Mouse (Mus musculus): Measurements from ENCODE around the gene Rab33b. TPM values are rescaled to one million over a fixed set of nuclear protein-coding genes. Genes with fewer than 3 reads are reported as not detected.
"Not testable (repeated sequence)": the region's sequence is repeated elsewhere in the genome, so short reads cannot be mapped to it uniquely, and the experiment has no call there.

Gene Rab33b
- total RNA-seq (2021): 1 to 10 TPM; 7.3 to 8.3 TPM
- long read RNA-seq, experiment 1, partial matches to known transcripts: 0 of 3 reads
- long read RNA-seq, experiment 1, other reads (novel, unspliced or antisense): 0 of 3 reads
- long read RNA-seq, experiment 2, transcript Rab33b-201 (2 exons, 3,492 nt): major isoform, 13 of 13 reads
- long read RNA-seq, experiment 2, partial matches to known transcripts: 0 of 13 reads
- long read RNA-seq, experiment 2, other reads (novel, unspliced or antisense): 0 of 13 reads

DNA sequence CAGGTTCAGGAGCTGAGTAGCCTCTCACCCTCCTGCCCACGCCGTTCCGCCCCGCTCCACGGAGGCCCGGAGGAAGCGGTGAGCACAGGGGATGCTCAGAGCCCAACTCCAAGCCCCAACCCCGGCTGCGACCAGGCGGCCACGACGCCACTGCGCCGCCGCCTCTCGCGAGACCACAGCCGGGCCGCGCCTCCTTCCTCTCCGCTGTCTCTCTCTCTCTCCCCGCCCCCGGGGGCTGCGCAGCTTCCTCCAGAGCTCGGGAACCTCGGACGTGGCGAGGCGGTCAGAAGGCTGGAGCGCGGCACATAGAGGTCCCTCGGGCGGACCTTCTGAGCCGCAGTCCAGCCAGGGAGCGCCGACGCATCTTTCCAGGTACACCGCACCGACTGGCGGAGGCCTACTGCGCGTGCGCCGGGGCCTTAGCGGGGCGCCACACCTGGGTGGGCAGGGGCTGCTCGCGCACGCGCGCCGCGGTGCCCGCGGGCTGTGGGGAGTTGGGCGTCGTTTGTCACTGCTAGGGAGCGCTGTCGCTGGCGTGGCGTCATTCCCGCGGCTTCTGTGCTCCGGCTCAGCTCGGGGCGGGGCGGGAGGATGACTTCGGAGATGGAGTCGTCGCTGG, at the start of gene Rab33b:
Gene Rab33b (plus strand): TSS at position 180 of the 619 bp plus-strand sequence.
- peak; percentile 96 for DNase-seq

DNA sequence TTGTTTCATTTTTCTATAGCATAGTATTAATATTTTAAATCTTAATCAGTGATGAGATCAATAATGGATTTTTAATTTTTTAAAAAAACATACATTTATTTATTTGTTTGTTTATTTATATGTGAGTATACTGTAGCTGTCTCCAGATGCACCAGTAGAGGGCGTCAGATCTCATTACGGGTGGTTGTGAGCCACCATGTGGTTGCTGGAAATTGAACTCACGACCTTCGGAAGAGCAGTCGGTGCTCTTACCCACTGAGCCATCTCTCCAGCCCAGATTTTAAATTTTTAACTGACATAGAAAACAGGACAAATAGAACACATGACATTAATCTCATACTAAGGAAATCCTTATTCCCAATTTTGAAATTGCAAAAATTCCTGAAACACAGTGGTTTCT, 49.4 kb upstream of the Rab33b start:
- DNase-seq: not testable (repeated sequence)

DNA sequence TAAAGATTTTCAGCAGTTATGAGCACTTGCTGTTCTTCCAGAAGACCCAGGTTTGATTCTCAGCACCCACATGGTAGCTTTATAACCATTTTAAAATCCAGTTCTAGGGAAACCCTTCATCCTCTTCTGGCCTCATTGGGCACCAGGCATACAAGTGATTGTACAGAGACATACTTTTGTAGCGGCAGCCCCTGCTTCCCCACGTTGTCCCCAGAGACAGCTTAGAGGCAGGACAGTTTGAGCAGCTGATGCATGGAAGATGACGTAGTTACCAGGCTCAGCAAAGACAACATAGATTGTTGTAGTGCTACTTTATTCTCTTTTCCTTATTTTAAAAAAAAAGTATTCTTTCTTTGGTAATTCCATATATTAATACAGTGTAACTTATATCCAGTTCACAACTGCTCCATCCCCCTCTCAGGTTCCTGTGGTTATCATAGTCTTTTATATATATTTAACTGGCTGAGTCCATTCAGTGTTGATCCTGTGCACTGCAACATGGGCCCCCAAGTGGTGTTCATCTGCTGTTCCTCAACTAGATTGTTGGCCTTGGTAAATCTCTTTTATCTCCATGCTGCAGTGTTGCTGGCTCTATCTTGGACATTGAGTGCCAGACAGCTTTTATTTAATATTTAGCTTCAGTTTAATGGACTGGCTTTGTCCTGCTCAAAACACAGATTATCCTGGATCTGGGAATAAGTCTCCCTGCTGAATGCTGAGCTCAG, 48.7 kb upstream of the Rab33b start:
- DNase-seq: no peak

DNA sequence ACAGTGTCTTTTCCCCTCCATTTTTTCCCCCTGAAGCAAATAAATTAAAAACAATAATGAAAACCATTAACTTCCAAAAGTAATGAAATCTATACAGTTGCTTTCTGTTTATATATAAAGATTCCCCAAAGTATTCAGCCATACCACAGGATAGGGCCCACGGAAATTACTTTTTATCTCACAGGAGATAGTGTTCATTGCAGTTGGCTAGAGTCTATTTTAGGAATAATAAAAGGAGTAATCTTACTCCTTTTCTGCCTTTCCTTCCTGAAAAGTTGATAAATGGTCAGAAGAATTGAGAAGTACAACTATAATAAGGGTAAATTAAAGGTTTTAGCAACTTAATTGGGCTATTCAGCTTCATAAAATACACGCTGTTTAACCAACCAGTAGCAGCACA, 15.2 kb upstream of the Rab33b start:
- no peak for DNase-seq

DNA sequence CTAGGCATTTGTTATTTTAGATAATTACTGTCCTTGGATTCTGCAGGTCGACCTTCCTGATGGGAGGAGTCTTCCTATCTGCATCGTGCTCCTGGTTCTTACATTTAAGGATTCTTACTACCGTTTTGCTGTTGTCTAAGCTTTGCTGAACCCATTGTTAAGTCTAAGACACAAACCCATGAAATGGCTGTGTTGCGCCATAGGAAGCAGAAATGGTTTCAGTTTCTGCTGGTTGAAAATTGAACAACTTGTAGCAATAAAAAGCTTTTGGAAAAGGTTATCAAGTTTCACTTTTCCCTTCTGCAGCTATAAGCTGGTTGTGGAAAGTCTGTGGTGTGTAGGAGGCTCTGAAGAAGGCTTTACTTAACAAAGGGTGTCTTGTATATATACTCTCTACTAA, 8.0 kb upstream of the Rab33b start:
- DNase-seq: no peak

DNA sequence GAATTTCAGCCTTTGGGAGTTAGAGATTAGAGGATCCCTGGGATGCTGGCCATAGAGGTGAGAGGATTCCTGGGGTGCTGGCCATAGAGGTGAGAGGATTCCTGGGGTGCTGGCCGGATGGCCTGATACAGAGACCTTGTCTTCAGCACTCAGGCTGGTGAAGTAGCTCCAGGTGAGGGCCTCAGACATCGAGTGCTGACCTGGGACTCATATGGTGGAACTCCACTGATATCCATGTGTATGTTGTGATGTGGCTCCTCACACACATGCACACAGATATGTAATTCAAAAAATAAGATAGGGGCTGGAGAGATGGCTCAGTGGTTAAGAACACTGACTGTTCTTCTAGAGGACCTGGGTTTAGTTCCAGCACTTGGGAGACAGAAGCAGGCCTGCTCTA, 3.8 kb upstream of the Rab33b start:
- DNase-seq: no peak

DNA sequence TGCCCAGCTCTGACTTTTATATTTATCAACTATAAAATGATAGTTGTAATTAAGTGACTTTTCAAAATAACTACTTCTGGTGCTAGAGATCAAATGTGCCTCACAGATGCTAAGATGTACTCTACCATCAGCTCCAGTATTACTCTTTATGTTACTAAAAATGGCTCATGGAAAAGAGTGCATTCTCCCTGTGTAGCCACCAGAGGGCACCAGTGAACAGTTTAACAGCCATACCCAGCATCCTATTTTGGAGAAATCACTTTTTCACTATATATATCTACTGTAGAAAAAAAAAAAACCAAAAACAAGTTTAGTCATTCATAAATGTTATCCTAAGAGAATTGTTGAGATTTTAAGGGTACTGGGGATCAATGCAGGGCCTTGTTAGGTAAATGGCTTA, 2.7 kb upstream of the Rab33b start:
- DNase-seq: no peak

DNA sequence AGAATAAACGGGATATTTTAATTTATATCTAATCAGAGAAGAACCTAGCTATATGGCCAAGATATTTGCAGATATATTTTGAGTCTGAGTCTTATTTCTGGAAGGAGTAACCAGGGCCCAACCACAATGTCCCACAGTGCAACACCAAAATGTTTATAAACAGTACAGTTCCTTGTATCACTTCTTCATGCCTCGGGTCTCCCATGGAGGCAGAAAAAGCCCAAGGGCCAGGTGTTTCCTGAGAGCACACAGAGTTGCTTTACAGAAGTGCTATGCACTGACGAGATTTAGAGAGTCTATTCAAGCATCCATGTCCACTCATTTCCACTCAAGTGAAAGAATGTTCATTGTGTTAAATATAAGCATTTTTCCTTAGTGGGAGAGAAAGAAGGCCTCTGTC, 1.8 kb upstream of the Rab33b start:
- no peak for DNase-seq

DNA sequence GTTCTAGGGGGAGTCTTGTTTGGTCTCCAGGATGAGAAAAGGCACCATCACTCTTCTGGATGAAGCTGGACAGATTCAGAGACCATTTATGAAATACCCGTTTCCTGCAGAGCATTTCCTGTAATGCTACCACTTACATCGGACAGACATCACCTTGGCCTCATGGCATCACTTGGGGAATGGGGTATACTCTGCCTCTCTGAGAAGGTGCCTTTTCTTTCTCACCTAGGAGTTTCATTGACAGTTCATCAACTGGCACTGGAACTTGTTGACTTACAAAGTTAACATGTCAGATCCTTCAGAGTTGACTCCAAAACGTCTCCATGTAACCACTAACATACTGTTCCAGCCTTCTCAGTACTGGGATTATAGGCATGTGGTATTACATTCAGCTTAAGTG, 939 bp upstream of the Rab33b start:
- no peak for DNase-seq

DNA sequence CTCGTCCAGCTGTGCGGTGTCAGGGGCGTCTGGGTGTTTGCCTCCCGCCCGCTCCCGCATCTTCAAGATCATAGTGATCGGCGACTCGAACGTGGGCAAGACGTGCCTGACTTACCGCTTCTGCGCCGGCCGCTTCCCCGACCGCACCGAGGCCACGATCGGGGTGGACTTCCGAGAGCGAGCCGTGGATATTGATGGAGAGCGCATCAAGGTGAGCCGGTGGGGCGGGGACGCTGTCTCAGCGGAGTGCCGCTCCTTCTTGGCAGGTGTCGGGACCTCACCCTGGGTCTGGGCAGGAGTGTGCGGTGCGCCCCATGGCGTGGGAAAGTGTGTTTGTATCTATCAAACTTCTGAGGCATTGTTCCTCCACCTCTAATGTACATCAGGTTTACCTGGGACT, 650 bp downstream of the Rab33b start:
- no peak for DNase-seq

DNA sequence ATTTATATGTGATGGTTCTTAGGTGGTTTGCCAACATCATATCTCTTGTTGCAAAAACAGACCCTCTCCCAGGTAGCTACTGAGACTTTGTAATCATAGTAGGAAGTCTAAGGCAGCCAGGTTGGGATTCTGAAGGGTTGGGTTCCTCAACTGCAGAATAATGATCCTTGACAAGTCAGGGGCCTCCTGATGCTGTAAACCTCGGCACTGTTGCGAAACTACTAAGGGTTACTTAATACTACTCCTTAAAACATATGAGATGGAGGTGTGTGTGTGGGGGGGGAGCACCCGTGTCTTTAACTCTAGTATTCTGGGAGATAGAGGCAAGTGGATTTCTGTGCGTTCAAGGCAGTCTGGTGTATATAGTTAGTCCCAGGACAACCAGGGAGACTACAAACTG, 1.6 kb downstream of the Rab33b start:
- no peak for DNase-seq

DNA sequence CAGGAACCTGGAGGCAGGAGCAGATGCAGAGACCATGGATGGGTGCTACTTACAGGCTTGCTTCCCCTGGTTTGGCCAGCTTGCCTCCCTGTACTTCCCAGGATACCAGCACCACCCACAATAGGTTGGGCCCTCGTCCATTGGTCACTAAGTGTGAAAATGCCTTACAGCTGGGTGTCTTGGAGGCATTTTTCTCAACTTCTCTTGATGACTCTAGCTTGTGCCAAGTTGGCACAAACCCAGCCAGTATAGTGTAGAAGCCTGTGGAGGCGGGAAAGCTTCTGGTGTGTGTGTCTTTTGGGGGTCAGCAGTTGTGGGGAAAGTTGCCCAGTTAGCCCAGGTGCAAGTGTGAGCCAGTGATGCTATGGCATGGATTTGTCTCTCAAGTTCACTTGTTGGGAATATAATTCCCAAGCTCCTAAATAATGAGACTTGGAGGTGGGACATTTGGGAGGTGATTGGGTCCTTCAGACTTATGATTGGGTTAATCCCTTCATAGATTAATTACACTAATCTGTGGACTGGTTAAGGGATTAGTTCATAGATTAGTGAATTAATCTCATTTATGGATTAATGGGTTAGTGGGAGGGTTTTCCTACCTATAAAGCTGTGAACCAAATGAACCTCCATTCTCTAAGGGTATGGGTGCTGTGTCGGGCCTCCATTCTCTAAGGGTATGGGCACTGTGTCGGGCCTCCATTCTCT, 2.9 kb downstream of the Rab33b start:
- no peak for DNase-seq

DNA sequence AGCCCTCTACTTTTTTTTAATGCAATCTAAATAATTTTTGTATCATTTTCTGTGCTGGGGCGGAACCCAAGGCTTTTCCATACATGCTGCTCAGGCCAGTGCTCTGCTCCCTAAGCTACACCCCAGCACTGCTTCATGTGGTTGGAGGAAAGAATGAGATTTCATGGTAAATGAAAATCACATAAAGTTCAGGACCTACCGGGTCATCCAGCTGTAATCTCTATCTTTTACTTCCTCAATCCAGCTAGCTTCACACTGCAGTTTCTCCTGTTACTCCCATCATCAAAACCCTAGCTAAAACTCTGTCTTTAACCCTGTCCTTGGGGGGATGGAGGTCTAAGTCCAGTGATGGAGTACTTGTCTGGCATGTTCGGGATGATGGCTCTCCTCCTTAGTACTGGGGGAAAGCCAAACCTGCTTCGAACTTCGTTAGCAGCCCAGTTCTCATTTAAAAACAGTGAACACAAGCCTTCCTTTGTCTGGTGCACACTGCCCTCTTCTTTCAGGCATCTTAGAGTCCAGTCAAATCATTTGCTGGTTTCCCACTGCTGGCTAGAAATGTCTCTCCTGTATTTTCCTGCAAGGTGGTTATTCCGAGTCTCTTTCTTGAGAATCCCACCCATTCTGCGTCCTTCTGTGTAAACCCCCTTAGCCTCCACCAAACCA, 6.5 kb downstream of the Rab33b start:
- no peak for DNase-seq

DNA sequence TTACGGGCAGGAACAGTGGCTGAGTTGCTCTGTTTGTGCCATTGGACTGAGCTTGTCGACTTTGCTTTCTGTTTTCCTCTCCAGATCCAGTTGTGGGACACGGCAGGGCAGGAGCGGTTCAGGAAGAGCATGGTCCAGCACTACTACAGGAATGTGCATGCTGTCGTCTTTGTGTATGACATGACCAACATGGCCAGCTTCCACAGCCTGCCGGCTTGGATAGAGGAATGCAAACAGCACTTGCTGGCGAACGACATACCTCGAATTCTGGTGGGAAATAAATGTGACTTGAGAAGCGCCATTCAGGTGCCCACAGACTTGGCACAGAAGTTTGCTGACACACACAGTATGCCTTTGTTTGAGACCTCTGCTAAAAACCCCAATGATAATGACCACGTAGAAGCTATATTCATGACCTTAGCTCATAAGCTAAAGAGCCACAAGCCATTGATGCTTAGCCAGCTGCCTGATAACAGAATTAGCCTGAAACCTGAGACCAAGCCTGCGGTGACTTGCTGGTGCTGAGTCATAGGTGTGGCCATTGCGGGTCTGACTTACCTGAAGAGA, 9.6 kb downstream of the Rab33b start:
- DNase-seq: no peak

DNA sequence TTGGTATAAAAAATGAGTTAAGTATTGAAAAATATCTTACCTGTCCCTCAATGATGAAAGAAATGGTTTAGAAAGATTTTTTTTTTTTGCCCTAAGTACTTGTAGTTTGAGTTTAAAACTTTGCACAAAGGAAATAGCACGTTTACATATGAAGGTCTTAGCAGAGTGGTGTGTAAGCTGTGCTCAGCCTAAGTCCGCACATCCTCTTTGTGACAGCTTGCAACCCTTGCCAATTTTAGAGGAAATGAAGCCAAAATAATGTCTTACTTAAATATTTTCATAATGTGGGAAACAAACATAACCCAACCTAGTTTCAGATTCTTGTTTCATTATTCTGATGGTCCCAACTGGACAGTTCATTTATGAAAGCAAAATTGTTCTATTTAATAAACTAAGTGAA, 10.7 kb downstream of the Rab33b start:
- no peak for DNase-seq

DNA sequence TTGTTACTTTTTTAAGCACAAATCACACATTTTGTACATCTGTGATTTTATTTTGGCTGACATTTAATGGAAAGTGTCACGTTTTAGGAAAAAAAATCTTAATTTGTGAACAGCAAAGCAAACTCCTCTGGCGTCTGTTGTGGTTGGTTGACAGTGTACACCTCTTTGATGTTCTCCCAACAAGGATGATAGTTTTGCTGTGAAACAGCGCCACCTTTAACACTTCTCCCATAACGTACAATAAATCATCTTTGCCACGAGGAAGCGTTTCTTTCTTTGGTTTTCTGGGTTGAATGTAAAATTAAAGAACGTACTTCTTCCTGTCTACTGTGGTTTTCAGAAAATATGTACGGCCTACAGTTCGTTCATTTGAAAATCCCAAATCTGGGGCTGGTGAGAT, 11.9 kb downstream of the Rab33b start:
- DNase-seq: no peak

DNA sequence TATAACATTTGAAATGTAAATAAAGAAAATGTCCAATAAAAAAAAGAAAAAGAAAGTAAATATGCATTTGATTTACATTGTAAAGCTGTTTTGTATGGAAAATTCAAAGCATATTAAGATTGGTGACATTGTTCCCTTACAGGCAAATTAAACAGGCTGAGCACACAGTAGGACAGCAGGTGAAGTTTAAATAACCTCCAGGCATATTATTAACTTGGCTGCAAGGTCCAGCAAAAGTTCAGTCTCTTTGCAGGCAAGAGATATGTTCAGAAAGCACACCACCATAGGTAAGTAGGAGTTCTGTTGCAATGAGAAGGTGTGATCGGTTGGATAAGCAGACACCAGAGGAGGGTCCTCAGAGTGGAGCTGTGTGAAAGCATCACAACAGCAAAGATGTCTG, 14.3 kb downstream of the Rab33b start:
- DNase-seq: no peak

DNA sequence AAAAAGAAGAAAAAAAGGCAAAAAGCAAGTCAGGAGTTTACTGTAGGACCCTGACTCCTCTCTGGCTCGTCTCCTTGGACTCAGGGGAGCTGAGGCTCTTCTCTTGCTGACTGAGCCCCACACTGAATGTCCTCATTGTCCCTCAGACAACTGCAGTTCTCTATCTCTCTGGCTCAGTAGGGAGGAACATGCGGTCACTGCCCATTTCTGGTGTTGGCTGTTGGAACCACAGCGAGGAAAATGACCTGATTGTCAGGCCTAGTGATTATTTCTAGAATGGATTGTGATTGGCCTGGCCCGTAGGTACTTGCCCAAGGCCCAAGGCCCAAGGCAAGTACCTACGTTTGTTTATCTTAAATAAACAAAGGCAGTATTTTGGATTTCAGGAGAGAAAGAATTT, 14.9 kb downstream of the Rab33b start:
- no peak for DNase-seq

DNA sequence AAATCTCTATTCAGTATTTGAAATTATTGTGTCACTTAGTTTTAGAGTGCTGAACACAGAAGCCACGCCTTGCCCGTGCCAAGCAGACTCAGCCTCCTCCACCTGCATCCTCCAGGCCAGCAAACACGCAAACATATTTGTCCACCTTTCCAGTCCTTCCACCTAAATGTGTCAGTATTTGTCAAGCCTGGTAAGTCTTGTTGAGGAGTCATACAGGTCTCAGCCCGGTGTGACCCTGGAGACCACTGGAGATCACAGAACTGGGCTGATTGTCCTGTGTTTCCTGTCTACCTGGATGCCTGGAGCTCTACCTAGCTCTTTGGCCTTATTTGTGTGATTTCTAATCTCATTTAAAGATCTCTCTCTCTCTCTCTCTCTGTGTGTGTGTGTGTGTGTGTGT, 16.2 kb downstream of the Rab33b start:
- DNase-seq: no peak

DNA sequence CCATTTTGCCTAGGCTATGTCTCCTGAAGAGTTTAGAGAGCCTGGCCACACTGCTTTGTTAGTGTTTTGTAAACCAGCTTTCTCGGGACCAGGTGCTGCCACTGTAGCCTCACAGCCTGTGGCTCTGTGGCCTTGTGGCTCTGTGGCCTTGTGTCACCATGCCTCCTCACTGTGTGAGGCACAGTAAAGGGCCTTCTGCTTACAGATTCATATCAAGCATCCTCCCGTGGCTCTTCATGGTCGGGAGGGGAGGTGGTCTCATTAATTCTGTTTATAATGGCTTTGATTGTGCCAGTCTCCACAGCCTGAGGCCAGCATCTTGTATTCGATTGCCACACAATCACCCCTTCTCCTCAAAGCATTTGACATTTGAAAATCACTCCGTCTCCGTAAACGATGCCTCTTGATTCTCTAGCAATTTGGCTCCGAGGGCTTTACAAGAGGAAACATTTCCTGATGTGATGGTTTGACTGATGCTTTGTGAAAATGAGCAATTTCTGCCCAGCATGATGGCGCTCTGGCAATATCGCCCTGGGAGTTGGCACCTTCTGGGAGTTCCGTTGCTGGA, 20.7 kb downstream of the Rab33b start:
- no peak for DNase-seq

DNA sequence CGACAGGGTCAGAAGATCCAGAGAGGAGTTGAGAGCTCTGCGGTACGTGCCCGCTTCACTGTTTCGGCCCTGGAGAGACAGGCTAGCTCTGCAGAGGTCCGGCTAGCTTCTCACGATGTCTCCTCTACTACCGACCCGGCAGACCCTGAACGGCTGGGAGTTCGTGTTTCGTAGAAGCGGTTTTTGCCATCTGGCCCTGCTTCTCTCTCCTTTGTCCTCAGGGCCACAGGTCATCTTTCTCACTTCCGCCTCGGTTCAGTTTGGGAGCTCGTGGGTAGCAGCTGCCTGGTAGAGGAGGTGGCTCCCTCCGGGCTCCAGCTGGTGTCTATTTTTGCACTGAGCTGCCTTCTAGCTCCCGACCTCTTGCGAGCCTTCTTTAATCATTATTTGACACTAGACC, 21.7 kb downstream of the Rab33b start:
- DNase-seq: peak; percentile 33

DNA sequence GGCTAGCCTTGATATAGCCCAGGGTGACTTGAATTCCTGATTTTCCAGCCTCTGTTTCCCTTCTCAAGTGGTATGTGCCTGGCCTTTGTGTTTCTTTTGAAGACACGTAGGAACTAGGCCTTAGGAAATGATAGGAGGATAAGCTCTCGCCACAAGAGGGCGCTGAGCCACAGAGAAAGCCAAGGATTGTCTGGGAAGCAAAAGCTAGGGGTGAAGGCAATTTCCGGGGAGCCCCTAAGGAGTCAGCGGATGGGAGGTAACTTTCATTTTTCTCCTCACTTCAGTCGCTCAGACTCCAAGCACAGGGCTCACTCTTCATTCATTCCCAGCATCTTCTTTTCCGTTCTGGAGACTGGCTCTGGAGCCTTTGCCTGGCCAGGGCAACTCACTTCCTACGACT, 27.2 kb downstream of the Rab33b start:
- DNase-seq: peak; percentile 60
